ENCODE assay signal across 8 mouse cellular contexts in genomic region chr11:107028754-107029153, GRCm38 (mm10). TPM values are rescaled to one million over a fixed set of nuclear protein-coding genes. Genes with fewer than 3 reads are reported as not detected.
DNase-seq lines count a peak whose midpoint lies in the region; ATAC-seq and TF ChIP-seq lines count a peak whose summit lies in the region.

No protein-coding gene starts in this region.

- no peak for TF ChIP-seq CTCF in forebrain, postnatal 0 days (IDR thresholded peaks at IDR 0.05; ENCODE audit: low read depth)

- 67% methylated on average over 6 of the region's 6 CpGs for WGBS in heart, embryonic 16.5 days
- WGBS in forebrain, postnatal 0 days: 65% methylated on average over 6 of the region's 6 CpGs
- 87% methylated on average over 6 of the region's 6 CpGs for WGBS in macrophage (ENCODE audit: missing documents)

- peak overlapping the region; percentile 77 for H3K4me3 ChIP-seq in heart, embryonic 16.5 days (ENCODE audit: low read length)
- H3K4me3 ChIP-seq in ES-E14 (ENCODE audit: insufficient read depth in 1 of 2, low read depth in 1 of 2, low read length in 2 of 2, poor library complexity in 1 of 2, severe bottlenecking in 1 of 2) (peak overlapping the region; percentile 83 to 85), macrophage (ENCODE audit: inconsistent target) (peak overlapping the region; percentile 48)
- peak overlapping the region; percentile 52 for H3K4me3 ChIP-seq in forebrain, postnatal 0 days (ENCODE audit: low read depth, low read length)

- no peak for ATAC-seq in heart, embryonic 16.5 days (replicated peaks; ENCODE audit: extremely low read depth, insufficient read depth, low FRiP score)
- no peak for ATAC-seq in forebrain, postnatal 0 days

- H3K36me3 ChIP-seq in heart, embryonic 16.5 days (ENCODE audit: control insufficient read depth, insufficient read depth): no peaks in the 10 kb centered on the region
- no peaks in the 10 kb centered on the region for H3K36me3 ChIP-seq in ES-E14 (ENCODE audit: control insufficient read depth, insufficient read depth, low read length, poor library complexity, severe bottlenecking)
- no peaks in the 10 kb centered on the region for H3K36me3 ChIP-seq in forebrain, postnatal 0 days (ENCODE audit: insufficient read depth)
- H3K36me3 ChIP-seq in macrophage (ENCODE audit: inconsistent target): no peaks in the 10 kb centered on the region

- H3K27ac ChIP-seq in heart, embryonic 16.5 days (ENCODE audit: low read length): no peak overlapping the region
- no peak overlapping the region for H3K27ac ChIP-seq in ES-E14 (ENCODE audit: insufficient read depth, low read depth, low read length, poor library complexity, severe bottlenecking)
- peak overlapping the region; percentile 85 for H3K27ac ChIP-seq in forebrain, postnatal 0 days (ENCODE audit: low read depth, low read length)
- H3K27ac ChIP-seq in macrophage: no peak overlapping the region

- H3K27me3 ChIP-seq in heart, embryonic 16.5 days (ENCODE audit: control insufficient read depth, insufficient read depth, low read length): no peaks in the 10 kb centered on the region
- H3K27me3 ChIP-seq in forebrain, postnatal 0 days (ENCODE audit: insufficient read depth, low read length): no peaks in the 10 kb centered on the region

- H3K4me2 ChIP-seq in heart, embryonic 16.5 days (ENCODE audit: low read depth, low read length): peak overlapping the region; percentile 98
- H3K4me2 ChIP-seq in forebrain, postnatal 0 days (ENCODE audit: low read depth): peak overlapping the region; percentile 92

- DNase-seq in heart, adult 8-10 months (ENCODE audit: low spot score): no peak
- no peak for DNase-seq in ES-E14 (ENCODE audit: low read depth, low spot score)
- DNase-seq in forebrain, postnatal 0 days: no peak
- DNase-seq in right cerebral cortex, postnatal 25 days: no peak
- DNase-seq in cerebellum, adult 8-10 months: no peak
- DNase-seq in kidney, adult 11 months: no peak

- H3K79me2 ChIP-seq in macrophage (ENCODE audit: inconsistent target): no peaks in the 10 kb centered on the region

- in situ Hi-C loops in ES-E14 (cut with MboI; ENCODE audit: low sequenced_read_pairs in 2 of 2, unreplicated experiment in 2 of 2): no loop called here

- H3K4me1 ChIP-seq in heart, embryonic 16.5 days (ENCODE audit: control insufficient read depth, insufficient read depth, low read length): peaks cover 21% of the 10 kb centered on the region
- peaks cover 18 to 24% of the 10 kb centered on the region in 2 experiments for H3K4me1 ChIP-seq in ES-E14 (ENCODE audit: control insufficient read depth in 2 of 2, insufficient read depth in 2 of 2, low read length in 2 of 2, poor library complexity in 1 of 2)
- peaks cover 7% of the 10 kb centered on the region for H3K4me1 ChIP-seq in forebrain, postnatal 0 days (ENCODE audit: insufficient read depth)

- no peaks in the 10 kb centered on the region for H3K9me3 ChIP-seq in heart, embryonic 16.5 days (replicated peaks; ENCODE audit: control insufficient read depth, low read length)
- H3K9me3 ChIP-seq in ES-E14 (ENCODE audit: control insufficient read depth, insufficient read depth, low read depth, low read length): no peaks in the 10 kb centered on the region
- H3K9me3 ChIP-seq in forebrain, postnatal 0 days (ENCODE audit: low read length): no peaks in the 10 kb centered on the region

- peak overlapping the region; percentile 79 for H3K9ac ChIP-seq in heart, embryonic 16.5 days (ENCODE audit: low read length)
- H3K9ac ChIP-seq in ES-E14 (ENCODE audit: insufficient read depth, low read depth, low read length, poor library complexity, severe bottlenecking): peak overlapping the region; percentile 69; the same call in 1 of the 2 replicates
- peak overlapping the region; percentile 56 for H3K9ac ChIP-seq in forebrain, postnatal 0 days

TF ChIP-seq in ES-E14, 5 proteins besides CTCF, POLR2A, EP300 and RAD21:
- TF ChIP-seq HCFC1 (IDR thresholded peaks at IDR 0.05; ENCODE audit: borderline replicate concordance, insufficient read depth, low read length) (no peak), ZNF384 (IDR thresholded peaks at IDR 0.05; ENCODE audit: low read depth, low read length) (no peak), ZC3H11A (IDR thresholded peaks at IDR 0.05; ENCODE audit: borderline replicate concordance, low read depth, low read length) (no peak)
TF ChIP-seq in ES-E14: peak in this region for 0.

RNA-seq across cellular contexts. Expression of gene 1810010H24Rik, which starts 3.3 kb away (rescaled TPM):
- 1.6 and 3.7 TPM in 2 replicates for polyA plus RNA-seq in heart, embryonic 16.5 days (2015; fragmentation: Nextera tagmentation; extraction: Ambion mirVana)
- total RNA-seq in heart, adult 8-10 months (2022): 1 to 10 TPM; 1.7 to 2.7 (median 2.1) TPM
- 3.6 and 5.7 TPM in 2 replicates for total RNA-seq in ES-E14 (2012; rRNA removed)
- total RNA-seq in forebrain, postnatal 0 days (2014; rRNA removed): 8.7 and 9.7 TPM in 2 replicates
- polyA plus RNA-seq in forebrain, postnatal 0 days (2015; fragmentation: Nextera tagmentation; extraction: Ambion mirVana): 9.5 and 10.0 TPM in 2 replicates
- 1 to 10 TPM in 1 of 26 experiments, under 1 TPM in 3, not detected in 22; 0.58 to 1.1 (median 0.79) TPM for total RNA-seq in macrophage (2018; cell fraction: chromatin; rRNA removed)
- under 1 TPM; 0.15 to 0.78 (median 0.45) TPM for total RNA-seq in macrophage (2018; cell fraction: cytosol; rRNA removed)
- 1 to 10 TPM in 5 of 26 experiments, under 1 TPM in 12, not detected in 9; 0.31 to 1.9 (median 0.84) TPM for total RNA-seq in macrophage (2018; cell fraction: nucleus; rRNA removed)
- polyA plus RNA-seq in macrophage (2018): 0.27 to 0.42 TPM (median 0.29 TPM) in 3 replicates

RNA-seq across cellular contexts. Expression of gene Kpna2, which starts 29.4 kb away (rescaled TPM):
- polyA plus RNA-seq in heart, embryonic 16.5 days (2015; fragmentation: Nextera tagmentation; extraction: Ambion mirVana): 235 and 294 TPM in 2 replicates
- 10 to 100 TPM; 53.9 to 86.8 (median 74.8) TPM for total RNA-seq in heart, adult 8-10 months (2022)
- total RNA-seq in ES-E14 (2012; rRNA removed): 212 and 245 TPM in 2 replicates
- 75.5 and 83.5 TPM in 2 replicates for total RNA-seq in forebrain, postnatal 0 days (2014; rRNA removed)
- polyA plus RNA-seq in forebrain, postnatal 0 days (2015; fragmentation: Nextera tagmentation; extraction: Ambion mirVana): 100 and 102 TPM in 2 replicates
- total RNA-seq in macrophage (2018; cell fraction: chromatin; rRNA removed): 10 to 100 TPM in 25 of 26 experiments, 1 to 10 TPM in 1; 9.1 to 35.4 (median 18.8) TPM
- total RNA-seq in macrophage (2018; cell fraction: cytosol; rRNA removed): 10 to 100 TPM; 25.5 to 44.3 (median 37.9) TPM
- 10 to 100 TPM in 24 of 26 experiments, 1 to 10 TPM in 2; 8.6 to 53.7 (median 19.9) TPM for total RNA-seq in macrophage (2018; cell fraction: nucleus; rRNA removed)
- polyA plus RNA-seq in macrophage (2018): 36.6 to 71.0 TPM (median 57.2 TPM) in 3 replicates
